Comparison of ENCODE assay signal across 8 mouse cellular contexts in genomic region chr4:40757780-40758420, GRCm38 (mm10). TPM values are rescaled to one million over a fixed set of nuclear protein-coding genes. Genes with fewer than 3 reads are reported as not detected.
A peak's percentile ranks its signal among the peaks of the same experiment; 100 is the strongest.
DNase-seq lines count a peak whose midpoint lies in the region; ATAC-seq and TF ChIP-seq lines count a peak whose summit lies in the region.

Smu1 (minus strand) TSS chr4:40757923.

- intact Hi-C loops in gastrocnemius, adult 2 months (cut with DNase I): loop anchor here (1.0 kb wide), 1 partner anchor 22 kb away; no protein-coding TSS in a partner anchor
- intact Hi-C loops in left cerebral cortex, adult 2 months (cut with DNase I): loop anchor here (5.0 kb wide), 1 partner anchor 189 kb away; the partner anchor contains the start of genes Bag1 and Chmp5

- H3K27me3 ChIP-seq in hindbrain, postnatal 0 days (ENCODE audit: insufficient read depth, low read length): peaks cover 8% of the 10 kb centered on the region; the same call in 1 of the 2 replicates

- peak; percentile 99 for ATAC-seq in hindbrain, postnatal 0 days
- ATAC-seq in megakaryocyte, adult 5-6 weeks (ENCODE audit: poor library complexity, severe bottlenecking): peak; percentile 99

- peaks cover 21% of the 10 kb centered on the region for H3K36me3 ChIP-seq in hindbrain, postnatal 0 days (ENCODE audit: insufficient read depth, low read length)

- peak within 1 kb of the TSS; percentile 72 for H3K4me2 ChIP-seq in hindbrain, postnatal 0 days (ENCODE audit: low read depth, low read length)

- under 1% methylated on average over 40 of the region's 40 CpGs for WGBS in hindbrain, postnatal 0 days

- peak; percentile 97 for DNase-seq in WW6 (ENCODE audit: low read depth, low spot score)
- peak; percentile 89 to 97 for DNase-seq in cerebellum, postnatal 4 days (ENCODE audit: low spot score in 2 of 2)
- peak; percentile 98 for DNase-seq in gastrocnemius, adult 2 months
- peak; percentile 98 for DNase-seq in hindbrain, postnatal 0 days (ENCODE audit: low spot score)
- peak; percentile 96 to 98 for DNase-seq in left cerebral cortex, adult 2 months (ENCODE audit: extremely low spot score in 1 of 2, low spot score in 2 of 2)
- peak; percentile 97 to 98 for DNase-seq in right cerebral cortex, adult 2 months (ENCODE audit: low spot score in 2 of 2)
- DNase-seq in urinary bladder, postnatal 14 days (ENCODE audit: low spot score): peak; percentile 97

- H3K4me3 ChIP-seq in gastrocnemius, adult 2 months: peak within 1 kb of the TSS; percentile 85
- H3K4me3 ChIP-seq in hindbrain, postnatal 0 days (ENCODE audit: low read length): peak within 1 kb of the TSS; percentile 87
- H3K4me3 ChIP-seq in left cerebral cortex, adult 2 months: peak within 1 kb of the TSS; percentile 94

- no peaks in the 10 kb centered on the region for H3K9me3 ChIP-seq in hindbrain, postnatal 0 days (ENCODE audit: low read length)

- peak within 1 kb of the TSS; percentile 91 for H3K27ac ChIP-seq in gastrocnemius, adult 2 months
- H3K27ac ChIP-seq in hindbrain, postnatal 0 days: peak within 1 kb of the TSS; percentile 70
- peak within 1 kb of the TSS; percentile 77 for H3K27ac ChIP-seq in left cerebral cortex, adult 2 months

- TF ChIP-seq CTCF in gastrocnemius, adult 2 months (IDR thresholded peaks at IDR 0.05): no peak
- TF ChIP-seq CTCF in hindbrain, postnatal 0 days (IDR thresholded peaks at IDR 0.05; ENCODE audit: low read depth): no peak
- TF ChIP-seq CTCF in left cerebral cortex, adult 2 months (IDR thresholded peaks at IDR 0.05): no peak; the same call in 1 of the 2 replicates

- no peaks in the 10 kb centered on the region for H3K4me1 ChIP-seq in hindbrain, postnatal 0 days (ENCODE audit: insufficient read depth, low read length)

- peak within 1 kb of the TSS; percentile 78 for H3K9ac ChIP-seq in hindbrain, postnatal 0 days (replicated peaks; ENCODE audit: low read length)

RNA-seq across cellular contexts. Expression of gene Smu1, which starts in this region (rescaled TPM):
- total RNA-seq in gastrocnemius, adult 2 months (2021): 10 to 100 TPM; 33.1 to 34.2 TPM
- 56.2 and 75.1 TPM in 2 replicates for total RNA-seq in hindbrain, postnatal 0 days (2014; rRNA removed)
- polyA plus RNA-seq in hindbrain, postnatal 0 days (2015; fragmentation: Nextera tagmentation; extraction: Ambion mirVana): 104 and 111 TPM in 2 replicates
- total RNA-seq in left cerebral cortex, adult 2 months (2021): 10 to 100 TPM; 47.3 to 53.0 TPM
- total RNA-seq in megakaryocyte, adult 5-6 weeks (2015): 56.4 and 66.7 TPM in 2 replicates
- total RNA-seq in megakaryocyte, adult 5-6 weeks (2017): 94.9 and 100 TPM in 2 replicates

Comparison
In these comparisons a context has a peak if more than half of its experiments do, and no peak if none do; other contexts are left out.
1. Peak in every context shown above with its lines: DNase-seq, ATAC-seq, H3K4me3 ChIP-seq and H3K27ac ChIP-seq.